Mouse (Mus musculus) CH12.LX (cell line): Measurements from ENCODE around the gene Adarb1.

Experiments used
- CTCF ChIP-seq, 2 experiments: IDR thresholded peaks in 1 of 2; conservative IDR thresholded peaks in 1 of 2; 2 replicates each; pipeline ENCODE4 v1.5.1; 2011 to 2012; ENCODE audit warnings: low read depth in 2 of 2, low read length in 2 of 2, improper control_type of control experiment in 1 of 2, inconsistent platforms in 1 of 2, mild to moderate bottlenecking in 1 of 2, moderate library complexity in 1 of 2
- EP300 ChIP-seq: IDR thresholded peaks from 2 replicates; pipeline ENCODE4 v1.6.1; 2011; ENCODE audit warnings: low read length, improper control_type of control experiment
- POLR2A ChIP-seq: IDR thresholded peaks from 2 replicates; pipeline ENCODE4 v1.6.1; 2011; ENCODE audit warnings: low read depth, mild to moderate bottlenecking, improper control_type of control experiment, low read length
- USF1 ChIP-seq: IDR thresholded peaks from 2 replicates; pipeline ENCODE4 v1.6.1; 2014; ENCODE audit warnings: low read depth, mild to moderate bottlenecking, inconsistent platforms, low read length, improper control_type of control experiment

GRCm38 (mm10) chr10:77258041-77258590 lies 160.0 kb downstream of the Adarb1 start:
- no peak for TF ChIP-seq EP300
- no peak for TF ChIP-seq POLR2A
- TF ChIP-seq USF1 = no peak
- TF ChIP-seq CTCF (conservative IDR thresholded peaks at IDR 0.05 in 1 of 2, IDR thresholded peaks at IDR 0.05 in 1 of 2; ENCODE audit: low read depth in 2 of 2, low read length in 2 of 2) = 0 out of 4 replicates have a peak, but pooled peaks of 1 of the 2 experiments have one; percentile 2
